Mouse (Mus musculus): ENCODE measurements around the gene Dohh.

Dohh gene

DNA sequence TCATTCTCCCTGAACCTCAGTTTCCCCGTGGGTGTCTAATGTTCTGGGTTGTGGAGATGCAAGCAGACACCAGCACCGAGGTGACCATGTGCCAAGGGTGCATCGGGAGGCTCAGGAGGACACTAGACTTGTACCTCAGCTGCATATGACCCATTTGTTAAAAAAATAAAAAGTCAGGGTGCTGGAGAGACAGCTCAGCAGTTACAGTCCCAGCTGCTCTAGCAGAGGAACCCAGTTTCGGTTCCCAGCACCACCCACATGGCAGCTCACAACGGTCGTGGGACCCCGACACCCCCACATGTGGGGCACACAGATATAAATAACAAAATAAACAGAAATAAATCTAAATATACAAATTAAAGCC is 44.3 kb downstream of the Dohh start:
- no peak for DNase-seq (ENCODE audit: low read depth in 1 of 2, low spot score in 2 of 2)

DNA sequence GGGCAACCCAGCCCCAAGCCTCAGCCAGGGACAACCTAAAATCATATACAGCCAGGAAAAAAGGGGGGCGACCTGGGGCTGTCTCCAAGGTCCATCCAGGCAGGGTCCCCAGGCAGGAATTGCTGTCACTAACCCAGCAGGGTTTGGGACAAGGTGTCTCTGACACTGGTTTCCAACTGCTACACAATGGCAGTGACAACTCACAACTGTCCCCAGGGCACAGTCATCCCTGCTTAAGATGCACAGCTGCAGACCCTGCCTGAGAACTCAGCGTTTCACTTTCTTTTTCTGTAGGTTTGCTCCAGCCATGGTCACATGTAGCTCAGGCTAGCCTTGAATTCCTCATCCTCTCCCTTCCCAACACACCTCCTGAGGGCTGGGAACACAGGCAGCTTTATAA is 44.9 kb downstream of the Dohh start:
- DNase-seq (ENCODE audit: low read depth in 1 of 2, low spot score in 2 of 2), result no peak

DNA sequence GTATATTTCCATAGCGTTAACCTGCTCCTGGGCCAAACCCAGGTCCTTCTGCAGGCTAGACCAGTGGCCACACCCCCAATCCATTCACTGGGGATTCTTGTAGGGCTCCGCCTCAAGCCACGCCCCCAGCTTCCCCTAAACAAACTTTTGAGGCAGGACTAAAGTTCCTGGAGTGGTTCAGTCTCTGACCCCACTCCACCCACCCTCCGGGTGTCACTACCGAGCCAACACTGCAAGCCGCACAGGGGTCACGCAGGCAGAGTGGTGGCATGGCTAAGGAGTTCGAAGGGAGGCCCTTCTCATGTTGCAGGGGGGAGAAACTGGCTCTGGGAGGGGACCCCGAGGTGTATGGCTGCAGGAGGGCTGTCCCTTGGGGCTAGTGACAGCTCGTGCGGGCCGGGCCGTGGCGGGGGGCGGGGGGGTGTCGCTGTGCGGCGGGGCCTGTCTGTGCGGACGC is 45.4 kb downstream of the Dohh start:
- peak in 1 of 2 experiments; percentile 68 for DNase-seq (ENCODE audit: low read depth in 1 of 2, low spot score in 2 of 2)

DNA sequence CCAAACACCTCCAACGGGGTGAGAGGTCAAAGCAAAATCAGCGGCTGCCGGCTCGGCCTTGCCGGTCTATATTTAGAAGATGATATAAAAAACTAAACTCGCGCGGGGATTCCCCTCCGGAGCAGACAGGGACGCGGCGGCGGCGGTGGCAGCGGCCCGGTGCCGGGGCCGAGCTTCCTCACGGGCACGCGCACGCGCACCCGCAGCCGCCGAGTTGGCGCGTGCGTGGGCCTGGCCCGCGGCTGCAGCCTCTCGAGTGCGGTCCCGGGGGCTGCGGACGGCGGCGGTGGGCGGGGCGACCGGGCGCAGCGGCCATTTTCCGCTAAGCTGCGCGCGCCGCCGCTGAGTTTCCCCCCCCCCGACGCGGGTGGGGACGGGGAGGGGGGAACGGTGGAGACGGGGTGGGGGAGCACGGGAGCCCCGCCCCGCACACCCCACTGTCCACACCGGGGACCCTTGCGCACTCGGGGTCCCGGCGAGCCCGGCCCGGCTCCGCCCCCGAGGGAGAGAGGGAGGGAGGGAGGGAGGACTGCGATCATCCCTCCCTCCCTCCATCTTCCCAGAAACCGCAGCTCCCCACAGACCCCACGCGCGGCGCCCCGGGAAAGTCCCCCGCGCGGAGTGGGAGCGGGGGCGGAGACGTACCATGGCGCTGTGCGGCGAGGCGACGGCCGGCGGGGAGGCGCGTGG is 46.1 kb downstream of the Dohh start:
- DNase-seq (ENCODE audit: low read depth in 1 of 2, low spot score in 2 of 2), result peak in 1 of 2 experiments; percentile 63

DNA sequence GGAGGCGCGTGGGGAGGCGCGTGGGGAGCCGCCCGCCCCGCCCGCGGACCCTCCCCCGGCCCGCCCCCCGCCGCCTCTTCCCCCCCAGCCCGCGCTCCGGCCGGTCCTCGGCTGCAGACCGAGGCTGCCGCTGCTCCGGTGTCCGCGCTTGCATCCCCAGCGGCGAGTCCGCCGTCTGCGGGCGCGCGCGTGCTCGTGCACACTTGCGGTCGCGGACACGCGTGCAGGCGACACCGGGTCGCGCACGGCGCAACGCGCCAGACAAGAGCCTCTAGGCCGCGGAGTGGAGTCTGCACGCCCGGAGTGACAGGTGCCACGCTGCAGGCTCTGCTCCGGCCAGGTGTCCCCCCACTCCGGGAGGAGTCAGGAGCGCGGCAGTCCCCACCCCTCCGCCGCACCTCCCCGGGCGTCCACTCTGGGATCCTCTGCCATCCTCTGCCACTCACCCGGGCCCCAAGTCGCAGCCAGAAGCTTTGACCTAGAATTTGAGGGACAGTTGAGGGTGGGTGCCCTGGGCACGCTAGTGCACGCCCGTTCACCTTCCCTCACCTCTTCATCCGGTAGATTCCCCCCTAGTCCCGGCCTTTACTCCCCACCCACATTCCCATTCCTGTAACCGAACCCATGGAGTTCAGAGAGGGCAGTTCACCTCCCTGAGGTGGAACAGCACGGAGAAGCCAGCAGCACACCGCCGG is 46.8 kb downstream of the Dohh start:
- no peak for DNase-seq (ENCODE audit: low read depth in 1 of 2, low spot score in 2 of 2)

DNA sequence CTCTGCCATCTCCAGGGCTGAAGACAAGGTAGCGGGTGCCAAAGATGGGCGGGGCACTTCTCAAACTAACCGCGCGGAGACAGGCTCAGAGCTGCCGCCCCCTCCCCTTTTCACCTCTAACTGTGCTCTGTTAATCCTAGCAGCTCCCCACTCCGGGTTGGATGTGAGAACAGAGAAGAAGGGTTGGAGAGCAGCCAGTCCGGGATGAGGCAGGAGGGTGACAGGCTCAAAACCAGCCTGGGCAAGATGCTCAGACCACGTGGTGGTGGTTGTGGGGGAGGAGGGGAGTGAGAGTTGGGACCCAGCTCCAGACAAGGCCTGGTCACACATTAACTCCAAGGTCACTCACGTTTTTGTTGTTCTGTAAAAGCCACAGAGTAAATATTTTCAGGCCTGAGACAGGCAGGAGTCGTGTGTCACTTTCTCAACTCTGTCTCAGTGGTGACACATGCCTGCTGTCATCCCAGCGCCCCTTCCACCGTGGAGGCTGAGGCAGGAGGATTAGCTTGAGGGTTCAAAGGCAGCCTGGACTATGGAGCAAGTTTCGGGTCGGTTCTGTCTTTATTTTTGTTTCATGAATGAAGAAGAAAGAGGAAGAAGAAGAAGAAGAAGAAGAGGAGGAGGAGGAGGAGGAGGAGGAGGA is 47.4 kb downstream of the Dohh start:
- no peak for DNase-seq (ENCODE audit: low read depth in 1 of 2, low spot score in 2 of 2)

DNA sequence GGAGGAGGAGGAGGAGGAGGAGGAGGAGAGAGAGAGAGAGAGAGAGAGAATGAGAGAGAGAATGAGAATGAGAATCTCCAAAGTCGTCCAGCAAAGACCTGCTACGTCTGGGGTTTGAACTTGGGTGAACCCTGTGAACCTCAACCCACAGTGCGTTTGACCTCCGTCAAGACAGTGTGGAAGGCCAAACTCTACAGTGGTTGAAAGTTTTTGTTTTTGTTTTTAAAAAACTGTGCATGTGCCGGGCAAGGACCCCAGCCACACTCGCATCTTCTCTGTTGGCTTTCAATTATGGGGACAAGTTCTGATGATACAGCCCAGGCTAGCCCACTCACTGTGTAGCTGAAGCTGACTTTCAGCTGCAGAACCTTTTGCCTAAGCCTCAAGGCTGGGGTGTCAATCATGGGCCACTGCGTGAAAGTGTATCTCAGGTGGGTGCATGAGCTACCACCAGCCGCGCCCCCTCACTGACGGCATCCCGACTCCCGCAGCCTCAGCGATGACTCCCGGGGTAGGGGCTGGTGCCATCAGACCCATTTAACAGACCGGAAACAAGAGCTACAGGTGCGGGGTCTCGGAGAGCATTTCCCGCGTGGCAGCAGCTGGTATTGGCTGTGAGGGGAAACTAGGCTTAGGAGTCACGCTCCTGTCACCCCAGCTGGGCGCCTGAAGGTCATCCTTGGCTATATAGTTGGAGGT is 48.1 kb downstream of the Dohh start:
- DNase-seq (ENCODE audit: low read depth in 1 of 2, low spot score in 2 of 2), result no peak

DNA sequence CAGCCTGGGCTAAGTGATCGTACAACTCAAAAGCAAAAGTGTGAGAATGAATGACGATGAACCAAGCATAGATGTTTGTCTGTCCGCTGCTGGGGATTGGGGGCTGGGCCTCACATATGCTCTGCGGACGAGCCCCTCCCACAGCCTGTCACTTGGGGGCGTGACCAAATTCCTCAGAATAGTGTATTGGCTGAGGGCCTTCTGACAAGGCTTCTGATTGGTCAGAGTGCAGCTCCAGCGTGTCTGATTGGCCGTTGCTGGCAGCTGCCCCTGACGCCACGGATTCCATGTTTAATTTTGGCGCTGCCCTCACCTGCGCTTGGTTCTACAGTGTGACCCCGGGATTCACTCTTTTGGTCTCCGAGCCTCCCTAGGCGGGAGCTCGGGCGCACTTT is 48.6 kb downstream of the Dohh start:
- peak; percentile 85 to 88 for DNase-seq (ENCODE audit: low read depth in 1 of 2, low spot score in 2 of 2)

DNA sequence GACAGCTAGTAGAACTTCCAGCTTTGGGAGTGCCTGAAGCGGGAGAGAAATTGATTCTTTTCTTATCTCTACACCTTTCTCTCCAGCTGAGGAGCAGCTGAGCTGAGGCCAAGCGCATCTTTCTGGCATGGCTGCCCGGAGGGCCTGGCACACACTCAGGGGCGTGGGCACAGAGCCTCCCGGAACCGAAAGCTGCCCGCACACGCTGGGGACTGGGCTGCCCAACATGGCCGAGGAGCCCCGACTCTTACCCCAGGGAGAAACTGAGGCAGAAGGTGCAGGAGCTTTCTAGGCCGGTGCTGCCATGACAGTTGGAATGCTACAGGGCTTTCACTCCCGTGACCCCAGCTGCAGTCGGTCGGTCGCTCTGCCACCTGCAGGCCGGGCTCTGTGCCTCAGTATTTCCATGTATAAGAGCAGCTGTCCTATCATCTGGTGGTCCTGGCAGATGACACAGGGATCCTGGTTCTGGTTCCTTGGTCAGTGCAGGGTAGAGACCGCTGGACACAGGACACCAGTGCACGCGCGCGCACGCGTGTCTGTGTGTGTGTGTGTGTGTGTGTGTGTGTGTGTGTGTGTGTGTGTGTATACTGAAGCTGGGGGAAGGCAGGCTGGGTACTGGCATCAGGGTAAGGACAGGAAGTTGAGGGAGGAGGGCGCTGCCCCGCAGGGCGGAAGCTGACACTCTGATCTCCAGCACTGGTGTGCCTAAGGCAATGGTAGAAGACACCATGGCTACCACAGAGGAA is 49.5 kb downstream of the Dohh start:
- DNase-seq (ENCODE audit: low read depth in 1 of 2, low spot score in 2 of 2), result peak in 1 of 2 experiments; percentile 55

DNA sequence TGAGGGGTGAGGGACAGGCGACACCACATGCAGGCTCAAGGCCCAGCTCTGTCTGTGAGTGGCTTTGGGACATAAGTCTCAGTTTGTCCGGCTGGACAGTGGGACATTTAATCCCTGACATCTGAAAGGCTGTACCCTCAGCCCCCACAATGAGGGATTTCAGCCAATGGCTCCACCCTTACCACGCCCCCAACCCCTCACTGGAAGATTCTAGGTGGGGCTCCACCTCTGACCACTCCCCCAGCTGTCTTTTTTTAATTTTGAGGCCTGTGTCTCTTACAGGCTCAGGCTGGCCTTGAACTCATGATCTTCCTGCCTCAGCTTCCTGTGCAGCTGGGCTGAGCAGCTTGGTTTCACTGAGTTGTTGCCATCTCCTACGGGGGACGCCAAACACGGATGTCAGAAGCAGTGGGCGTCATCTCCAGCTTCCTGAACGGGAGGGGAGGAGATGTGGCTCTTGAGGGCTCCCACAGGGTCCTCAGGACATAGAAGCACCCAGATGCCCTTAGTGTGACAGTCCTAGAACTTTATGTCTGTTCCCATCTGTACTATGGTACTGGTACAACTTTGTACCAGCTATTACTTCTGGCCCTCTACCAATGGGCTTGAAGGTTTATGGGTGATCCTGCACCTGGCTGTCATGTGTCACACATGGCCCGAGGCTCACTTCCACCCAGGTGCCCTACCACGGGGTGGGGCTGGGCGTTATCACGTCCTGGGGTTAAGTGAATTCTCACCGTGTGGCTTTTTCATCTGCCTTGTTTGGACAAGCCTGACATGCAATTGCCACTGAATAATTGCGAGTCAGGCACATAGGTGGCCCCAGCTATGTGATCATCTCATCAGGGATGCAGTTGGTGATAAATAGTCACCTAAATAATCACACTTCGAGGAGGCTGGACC is 50.4 kb downstream of the Dohh start:
- no peak for DNase-seq (ENCODE audit: low read depth in 1 of 2, low spot score in 2 of 2)

DNA sequence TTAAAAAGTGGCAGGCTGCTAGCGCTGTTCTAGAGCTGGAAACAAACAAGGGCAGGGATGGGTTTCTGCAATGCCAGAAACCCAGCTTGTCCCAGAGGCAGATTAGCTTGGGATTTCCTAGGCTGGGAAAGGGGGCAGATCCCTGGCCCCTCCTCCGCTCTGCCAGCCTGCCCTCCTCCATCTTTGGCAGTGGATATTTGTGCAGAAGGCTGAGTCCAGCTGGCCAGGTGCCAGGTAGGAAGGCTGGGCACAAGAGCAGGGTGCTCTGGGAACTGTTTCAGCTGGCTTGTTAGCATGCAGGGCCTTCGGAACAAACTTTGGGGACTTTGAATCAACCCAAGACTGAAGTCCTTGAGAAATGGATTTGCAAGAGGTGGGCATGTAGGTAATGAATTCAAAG is 51.2 kb downstream of the Dohh start:
- no peak for DNase-seq (ENCODE audit: low read depth in 1 of 2, low spot score in 2 of 2)
